Mouse (Mus musculus): Measurements from ENCODE around the gene Bicd2. TPM values are rescaled to one million over a fixed set of nuclear protein-coding genes. Genes with fewer than 3 reads are reported as not detected.

Bicd2 gene
- polyA plus RNA-seq, 1 experiment from 2014 or later: 15.2 TPM

DNA sequence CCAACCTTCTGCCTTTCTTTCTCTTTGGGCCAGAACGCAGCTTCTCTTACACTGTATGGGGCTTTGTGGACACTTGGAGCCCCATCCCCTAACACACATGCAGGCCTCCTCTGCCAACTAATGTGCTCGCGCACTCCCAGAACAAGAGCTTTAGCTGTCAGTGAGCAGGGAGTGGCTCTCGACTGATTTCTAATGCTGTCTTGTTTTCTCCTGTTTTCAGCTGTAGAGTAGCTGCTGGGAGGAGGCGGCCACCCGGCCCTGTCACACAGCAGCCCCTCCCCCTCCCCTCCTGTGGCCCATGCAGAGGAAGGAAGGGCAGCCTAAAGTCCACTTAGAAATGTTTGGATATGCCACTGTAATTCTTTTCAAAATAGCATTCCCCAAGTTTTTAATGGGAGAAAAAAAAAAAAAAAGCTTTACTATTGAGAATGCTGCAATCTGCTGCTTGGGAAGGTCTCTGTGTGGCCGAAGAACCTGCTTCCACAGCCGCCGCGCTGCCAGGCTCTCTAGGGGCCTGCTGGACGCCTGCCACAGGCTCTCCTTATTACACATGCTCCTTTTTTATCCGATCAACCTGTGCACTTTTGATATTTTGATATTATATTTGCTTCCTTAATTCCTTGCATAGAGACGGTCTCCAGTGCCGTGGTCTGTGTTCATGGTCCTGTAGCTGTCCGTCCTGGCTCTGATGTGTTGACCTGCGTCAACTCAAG is 43.5 kb downstream of the Bicd2 start:
- Histone ChIP-seq H3K9ac (no peak overlapping the region), H3K4me1 (peaks cover 4% of the 10 kb centered on the region), H3K4me2 (no peak overlapping the region), H3K36me3 (peaks cover 78% of the 10 kb centered on the region), H3K27ac (no peak overlapping the region), H3K9me3 (replicated peaks) (no peaks in the 10 kb centered on the region), H3K4me3 (no peak overlapping the region), H3K27me3 (replicated peaks) (no peaks in the 10 kb centered on the region)
- no peak for ATAC-seq
- 79% methylated on average over 16 of the region's 16 CpGs for WGBS (ENCODE audit: insufficient replicate concordance)

DNA sequence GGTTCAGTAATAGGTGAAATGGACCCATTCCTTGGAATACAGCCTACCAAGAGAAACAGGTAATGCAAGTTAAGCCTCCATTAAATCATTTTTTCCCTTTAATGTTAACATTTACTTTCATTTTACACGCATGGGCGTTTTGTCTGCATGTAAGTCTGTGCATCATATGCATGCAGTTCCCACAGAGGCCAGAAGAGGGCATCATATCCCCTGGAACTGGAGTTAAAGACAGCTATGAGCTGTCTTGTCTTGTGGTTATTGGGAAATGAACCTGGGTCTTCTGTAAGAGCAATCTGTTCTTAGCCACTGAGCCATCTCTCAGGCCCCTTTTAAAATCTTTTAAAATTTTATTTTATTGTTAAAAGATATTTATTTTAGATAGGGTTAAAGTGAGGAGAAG is 50.0 kb downstream of the Bicd2 start:
- H3K27ac ChIP-seq: no peak overlapping the region
- H3K36me3 ChIP-seq: peaks cover 30% of the 10 kb centered on the region
- no peak overlapping the region for H3K4me3 ChIP-seq
- no peak overlapping the region for H3K9ac ChIP-seq
- 84% methylated on average over 2 of the region's 2 CpGs for WGBS (ENCODE audit: insufficient replicate concordance)
- no peaks in the 10 kb centered on the region; the same call in 1 of the 2 replicates for H3K9me3 ChIP-seq (replicated peaks)
- peaks cover 34% of the 10 kb centered on the region for H3K4me1 ChIP-seq
- H3K4me2 ChIP-seq: no peak overlapping the region
- no peaks in the 10 kb centered on the region for H3K27me3 ChIP-seq (replicated peaks)
- no peak for ATAC-seq

DNA sequence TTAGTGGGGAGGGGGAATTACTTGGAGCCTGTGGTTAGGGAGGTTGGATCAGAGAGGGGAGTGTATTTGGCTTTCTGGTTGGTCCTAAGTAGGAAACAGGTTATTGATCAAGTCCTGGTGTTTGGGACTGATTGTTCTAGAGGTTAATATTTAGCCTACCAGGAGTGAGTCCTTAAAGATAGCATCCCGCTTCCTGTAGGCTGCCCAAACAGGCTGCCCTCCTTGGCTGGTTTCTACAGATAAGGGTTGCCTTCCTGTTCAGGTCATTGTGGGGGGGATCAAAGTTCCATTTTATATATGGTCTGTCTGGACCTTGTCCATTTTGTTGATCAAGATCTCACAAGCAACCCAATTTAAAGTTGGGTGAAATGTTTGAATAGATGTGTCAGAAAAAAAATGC is 52.2 kb downstream of the Bicd2 start:
- Histone ChIP-seq H3K27me3 (replicated peaks) (no peaks in the 10 kb centered on the region), H3K4me2 (no peak overlapping the region), H3K4me1 (peaks cover 53% of the 10 kb centered on the region), H3K9me3 (replicated peaks) (no peaks in the 10 kb centered on the region; the same call in 1 of the 2 replicates), H3K4me3 (no peak overlapping the region), H3K9ac (no peak overlapping the region), H3K36me3 (peaks cover 19% of the 10 kb centered on the region), H3K27ac (no peak overlapping the region; the same call in 1 of the 2 replicates)
- 20% methylated on average over 1 of the region's 1 CpGs for WGBS (ENCODE audit: insufficient replicate concordance)
- ATAC-seq: peak; percentile 58

DNA sequence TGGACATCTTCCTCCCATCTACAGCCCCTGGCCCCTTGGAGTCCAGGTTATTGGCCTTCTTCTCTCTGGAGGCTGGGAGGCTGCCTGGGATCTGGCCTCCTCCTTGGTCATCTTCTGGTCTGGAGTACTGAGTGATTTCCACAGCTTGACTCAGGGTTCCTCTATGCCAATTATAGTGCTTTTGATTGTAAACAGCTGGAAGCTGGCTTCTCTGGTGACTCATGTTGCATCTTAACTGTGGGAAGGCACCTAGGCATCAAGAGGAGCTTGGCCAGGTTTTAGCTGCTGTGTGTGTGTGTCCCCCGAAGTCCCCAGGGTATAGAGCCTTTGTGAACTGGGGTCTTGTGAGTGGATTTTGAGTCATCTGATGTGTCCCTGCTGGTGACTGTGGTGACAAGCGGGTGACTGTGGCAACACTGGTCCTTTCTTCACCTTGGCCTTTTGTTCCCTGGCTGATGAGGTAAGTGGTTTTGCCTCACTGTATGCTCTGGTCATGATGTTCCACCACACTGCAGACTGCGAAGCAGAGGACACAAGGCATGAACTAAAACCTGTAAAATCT is 53.6 kb downstream of the Bicd2 start:
- WGBS (ENCODE audit: insufficient replicate concordance): 68% methylated on average over 3 of the region's 3 CpGs
- ATAC-seq: no peak

DNA sequence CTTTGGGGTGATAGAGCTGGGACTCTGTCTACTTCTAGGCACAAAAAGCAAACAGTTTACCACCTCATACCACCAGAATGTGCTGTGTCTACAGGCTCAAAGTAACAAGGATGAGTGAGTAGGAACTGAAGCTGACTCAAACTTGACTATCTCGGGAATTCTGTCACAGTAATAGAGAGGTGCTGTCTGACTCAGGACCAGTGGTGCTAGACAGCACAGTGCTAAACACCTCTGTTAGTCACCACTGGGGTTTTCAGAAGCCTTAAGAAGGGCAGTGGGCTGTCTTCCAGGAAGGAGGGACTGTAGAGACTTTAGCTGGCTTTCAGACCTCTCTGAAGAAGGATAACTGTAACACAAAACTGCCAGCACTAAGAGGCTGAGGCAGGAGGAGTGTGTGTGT is 55.4 kb downstream of the Bicd2 start:
- H3K9ac ChIP-seq: no peak overlapping the region
- H3K4me1 ChIP-seq: peaks cover 53% of the 10 kb centered on the region
- no peak for ATAC-seq
- no peak overlapping the region for H3K4me3 ChIP-seq
- no peak overlapping the region for H3K4me2 ChIP-seq
- no peak overlapping the region for H3K27ac ChIP-seq
- WGBS (ENCODE audit: insufficient replicate concordance): 50% methylated on average over 1 of the region's 1 CpGs
- H3K27me3 ChIP-seq (replicated peaks): no peaks in the 10 kb centered on the region
- no peaks in the 10 kb centered on the region for H3K9me3 ChIP-seq (replicated peaks)
- H3K36me3 ChIP-seq: no peaks in the 10 kb centered on the region

More for the DNA sequence above, 53.6 kb downstream of the Bicd2 start:
- no peak overlapping the region for H3K9ac ChIP-seq
- H3K36me3 ChIP-seq: peaks cover 12% of the 10 kb centered on the region
- no peaks in the 10 kb centered on the region for H3K27me3 ChIP-seq (replicated peaks)
- H3K4me3 ChIP-seq: no peak overlapping the region
- no peaks in the 10 kb centered on the region; the same call in 1 of the 2 replicates for H3K9me3 ChIP-seq (replicated peaks)
- no peak overlapping the region for H3K27ac ChIP-seq
- peaks cover 53% of the 10 kb centered on the region for H3K4me1 ChIP-seq
- no peak overlapping the region for H3K4me2 ChIP-seq

DNA sequence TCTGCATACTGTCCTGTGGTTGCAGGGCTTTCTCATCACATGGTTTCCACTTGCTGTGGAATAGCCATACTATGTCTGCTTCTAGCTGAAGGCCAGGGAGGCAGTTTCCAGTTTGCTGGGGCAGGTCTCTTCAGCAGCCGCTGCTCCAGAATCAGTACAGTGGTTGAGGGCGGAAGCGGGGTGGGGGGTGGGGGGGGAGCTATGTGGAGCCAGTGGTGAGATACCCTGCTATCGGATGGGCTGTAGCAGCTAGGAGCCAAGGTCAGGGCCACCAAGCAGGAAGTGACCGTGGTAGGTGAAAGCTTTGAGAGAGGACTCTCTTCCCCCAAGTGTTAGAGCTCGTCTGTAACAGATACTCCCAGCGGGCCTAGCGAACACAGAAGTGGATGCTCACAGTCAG is 56.8 kb downstream of the Bicd2 start:
- 42% methylated on average over 8 of the region's 8 CpGs for WGBS (ENCODE audit: insufficient replicate concordance)
- Histone ChIP-seq H3K27ac (no peak overlapping the region), H3K36me3 (no peaks in the 10 kb centered on the region), H3K4me2 (no peak overlapping the region), H3K27me3 (replicated peaks) (no peaks in the 10 kb centered on the region), H3K4me3 (no peak overlapping the region), H3K9ac (no peak overlapping the region), H3K4me1 (peaks cover 44% of the 10 kb centered on the region), H3K9me3 (replicated peaks) (no peaks in the 10 kb centered on the region)
- no peak for ATAC-seq

DNA sequence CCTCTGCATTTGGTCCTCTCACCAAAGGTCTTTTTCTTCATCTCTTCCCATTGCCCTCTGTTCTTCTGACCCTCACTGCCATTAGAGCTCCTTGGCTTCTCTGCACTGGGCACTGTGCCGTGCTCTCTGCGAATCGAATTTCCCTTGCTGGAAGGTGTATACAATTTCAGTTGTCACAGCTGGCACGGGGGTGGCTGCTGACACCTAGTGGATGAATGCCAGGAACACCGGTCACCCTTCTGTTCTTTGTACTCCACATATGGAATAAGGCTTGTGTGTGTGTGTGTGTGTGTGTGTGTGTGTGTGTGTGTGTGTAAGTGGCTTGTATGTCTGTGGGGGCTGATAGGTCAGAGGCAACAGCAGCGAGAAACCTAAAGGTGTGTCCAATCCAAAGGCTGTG is 58.8 kb downstream of the Bicd2 start:
- ATAC-seq: no peak

DNA sequence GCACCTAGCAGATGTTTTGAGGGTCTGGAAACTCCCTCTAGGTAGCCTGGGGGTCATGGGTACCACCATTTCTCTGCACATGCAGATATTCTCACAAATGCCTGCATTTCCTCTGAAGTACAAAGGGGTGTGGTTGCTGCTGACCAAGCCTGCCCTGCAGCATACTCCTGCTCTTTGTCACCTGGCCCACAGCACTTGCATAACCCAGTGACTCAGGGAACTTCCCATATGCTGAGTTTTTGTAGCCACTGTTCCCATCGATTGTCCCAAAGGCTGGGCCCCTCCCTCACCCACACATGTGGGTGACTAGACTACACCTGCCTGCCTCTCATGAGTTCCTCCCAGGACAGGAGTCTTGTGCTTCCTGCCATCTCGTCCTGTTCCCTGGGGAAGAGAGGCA is 61.2 kb downstream of the Bicd2 start:
- Histone ChIP-seq H3K4me2 (no peak overlapping the region), H3K9me3 (replicated peaks) (no peaks in the 10 kb centered on the region), H3K27ac (no peak overlapping the region), H3K9ac (no peak overlapping the region), H3K4me3 (no peak overlapping the region), H3K36me3 (no peaks in the 10 kb centered on the region), H3K4me1 (peaks cover 7% of the 10 kb centered on the region), H3K27me3 (replicated peaks) (no peaks in the 10 kb centered on the region)
- no peak for ATAC-seq
- WGBS (ENCODE audit: insufficient replicate concordance): 47% methylated on average over 2 of the region's 2 CpGs

More for the DNA sequence above, 58.8 kb downstream of the Bicd2 start:
- H3K27me3 ChIP-seq (replicated peaks): no peaks in the 10 kb centered on the region
- no peaks in the 10 kb centered on the region for H3K36me3 ChIP-seq
- WGBS (ENCODE audit: insufficient replicate concordance): 65% methylated on average over 6 of the region's 6 CpGs
- H3K9ac ChIP-seq: no peak overlapping the region
- H3K4me1 ChIP-seq: peaks cover 32% of the 10 kb centered on the region
- H3K27ac ChIP-seq: no peak overlapping the region
- H3K9me3 ChIP-seq (replicated peaks): no peaks in the 10 kb centered on the region
- no peak overlapping the region for H3K4me2 ChIP-seq
- H3K4me3 ChIP-seq: no peak overlapping the region

DNA sequence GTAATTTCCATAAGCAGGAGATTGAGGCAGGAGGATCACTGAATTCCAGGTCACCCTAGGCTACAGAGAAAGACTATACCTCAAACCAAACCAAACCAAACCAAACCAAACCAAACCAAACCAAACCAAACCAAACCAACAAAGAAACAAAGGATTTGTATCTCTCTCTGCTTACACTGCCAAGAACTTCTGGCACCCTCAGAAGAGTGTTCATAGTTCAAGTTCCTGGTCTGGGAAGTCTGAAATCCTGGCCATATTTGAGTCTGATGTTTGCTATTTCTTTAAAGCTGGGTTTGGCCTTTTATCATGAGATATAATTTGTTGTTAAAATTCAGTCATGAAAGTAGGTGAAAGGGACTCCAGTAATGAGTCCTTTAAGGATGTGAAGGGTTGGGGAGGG is 66.4 kb downstream of the Bicd2 start:
- no peak overlapping the region for H3K4me2 ChIP-seq
- no peak overlapping the region for H3K27ac ChIP-seq
- no peaks in the 10 kb centered on the region for H3K27me3 ChIP-seq (replicated peaks)
- no peaks in the 10 kb centered on the region for H3K36me3 ChIP-seq
- H3K4me1 ChIP-seq: no peaks in the 10 kb centered on the region
- no peak for ATAC-seq
- no peak overlapping the region for H3K9ac ChIP-seq
- no peak overlapping the region for H3K4me3 ChIP-seq
- no peaks in the 10 kb centered on the region for H3K9me3 ChIP-seq (replicated peaks)

DNA sequence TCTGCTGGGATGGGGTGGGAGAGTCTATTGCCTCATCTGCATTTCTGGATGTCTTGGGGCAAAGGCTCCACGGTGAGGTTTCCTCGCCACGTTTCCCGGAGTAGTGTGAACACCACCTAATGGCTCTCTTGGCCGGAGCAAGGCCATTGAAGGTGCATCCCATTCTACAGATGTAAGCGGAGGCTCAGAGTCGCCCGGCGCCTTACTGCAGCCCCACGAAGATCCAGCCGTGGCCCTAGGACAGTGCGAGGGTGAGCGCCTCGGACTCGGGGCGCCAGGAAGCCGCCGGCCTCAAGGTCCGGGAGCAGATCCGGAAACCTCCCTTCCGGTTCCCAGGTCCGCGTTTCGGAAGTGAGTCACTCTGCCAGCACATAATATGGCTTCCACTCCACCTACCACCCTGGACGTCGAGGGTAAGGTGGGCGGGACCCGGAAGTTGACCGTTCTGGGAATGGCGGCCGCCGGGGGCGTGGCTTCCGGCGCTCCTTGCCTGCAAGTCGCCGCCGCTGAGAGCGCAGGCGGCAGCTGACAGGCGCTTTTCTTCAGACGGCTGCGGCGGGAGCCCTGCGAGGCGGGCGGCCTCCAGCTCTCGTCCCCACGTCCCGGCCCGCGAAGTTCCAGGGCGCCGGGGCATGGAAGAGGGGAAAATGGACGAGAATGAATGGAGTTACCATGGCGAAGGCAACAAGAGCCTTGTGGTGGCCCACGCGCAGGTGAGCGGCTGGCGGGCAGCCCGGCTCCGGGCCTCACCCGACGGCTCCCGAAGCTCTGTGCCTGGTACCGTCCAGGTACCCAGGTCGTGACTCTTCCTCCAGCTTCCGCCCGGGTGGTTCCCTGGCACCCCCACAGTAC is 79.6 kb downstream of the Bicd2 start, which contains the start of gene Ippk:
Gene Ippk, plus strand, starts transcription at position 496 of the 852 bp plus-strand sequence.
- Histone ChIP-seq H3K36me3 (0 out of 2 replicates have a peak, but pooled peaks cover 5% of the 10 kb centered on the region), H3K4me2 (peak within 1 kb of the TSS; percentile 96), H3K27ac (peak within 1 kb of the TSS; percentile 86), H3K9ac (peak within 1 kb of the TSS; percentile 81), H3K27me3 (replicated peaks) (0 out of 2 replicates have a peak, but pooled peaks cover 3% of the 10 kb centered on the region), H3K4me3 (peak within 1 kb of the TSS; percentile 83), H3K4me1 (peaks cover 53% of the 10 kb centered on the region), H3K9me3 (replicated peaks) (no peaks in the 10 kb centered on the region)
- WGBS (ENCODE audit: insufficient replicate concordance): under 1% methylated on average over 69 of the region's 69 CpGs
- ATAC-seq: peak; percentile 98

DNA sequence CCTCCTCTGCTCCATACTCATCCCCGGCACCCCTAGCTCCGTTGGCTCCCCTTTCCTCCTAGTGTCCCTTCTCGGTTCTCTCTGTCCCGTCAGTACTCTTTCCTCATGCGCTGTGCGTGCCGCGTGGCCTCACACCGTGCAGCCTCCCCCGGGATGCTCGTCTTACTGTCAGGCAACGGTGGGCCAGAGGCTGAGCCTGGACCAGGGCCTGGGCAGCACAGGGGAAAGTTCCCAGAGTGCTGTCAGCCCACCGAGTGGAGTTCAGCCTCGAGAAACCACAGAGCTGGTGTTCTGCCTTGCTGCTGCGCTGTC is 80.2 kb downstream of the Bicd2 start:
- H3K27me3 ChIP-seq (replicated peaks): no peaks in the 10 kb centered on the region
- H3K9ac ChIP-seq: peak overlapping the region; percentile 80
- H3K9me3 ChIP-seq (replicated peaks): no peaks in the 10 kb centered on the region
- peak; percentile 48 for ATAC-seq
- WGBS (ENCODE audit: insufficient replicate concordance): under 1% methylated on average over 15 of the region's 15 CpGs
- H3K27ac ChIP-seq: peak overlapping the region; percentile 80
- H3K4me1 ChIP-seq: peaks cover 59% of the 10 kb centered on the region
- 0 out of 2 replicates have a peak, but pooled peaks cover 5% of the 10 kb centered on the region for H3K36me3 ChIP-seq
- H3K4me2 ChIP-seq: peak overlapping the region; percentile 96
- H3K4me3 ChIP-seq: peak overlapping the region; percentile 83

DNA sequence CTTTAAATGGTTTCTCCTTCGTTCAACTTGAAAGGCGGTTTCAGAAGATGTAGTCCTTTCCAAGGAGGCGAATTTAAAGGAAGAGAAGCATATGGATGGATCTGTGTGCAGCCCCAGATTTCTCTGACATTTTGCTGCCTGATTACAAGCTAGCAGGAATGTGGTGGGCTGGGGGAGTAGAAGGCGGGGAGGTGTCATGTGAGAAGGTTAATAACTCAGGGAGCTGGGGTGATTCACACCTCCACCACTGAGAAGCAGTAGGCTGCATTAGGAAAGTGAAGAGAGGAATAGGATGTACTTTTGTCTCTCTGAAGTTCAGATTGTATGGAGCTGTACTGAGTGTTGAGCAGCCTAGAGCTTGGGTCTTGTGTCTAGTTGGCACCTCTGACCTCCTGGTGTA is 80.6 kb downstream of the Bicd2 start:
- Histone ChIP-seq H3K27me3 (replicated peaks) (no peaks in the 10 kb centered on the region), H3K36me3 (0 out of 2 replicates have a peak, but pooled peaks cover 5% of the 10 kb centered on the region), H3K4me2 (peak overlapping the region; percentile 96), H3K27ac (no peak overlapping the region), H3K4me3 (peak overlapping the region; percentile 83), H3K4me1 (peaks cover 63% of the 10 kb centered on the region), H3K9me3 (replicated peaks) (no peaks in the 10 kb centered on the region), H3K9ac (peak overlapping the region; percentile 80)
- 12% methylated on average over 4 of the region's 4 CpGs for WGBS (ENCODE audit: insufficient replicate concordance)
- no peak for ATAC-seq
